Mouse (Mus musculus) cerebellum, adult 2 months (tissue): ENCODE data around the gene Phf12. TPM values are rescaled to one million over a fixed set of nuclear protein-coding genes. Genes with fewer than 3 reads are reported as not detected.
"Not testable (repeated sequence)": the region's sequence is repeated elsewhere in the genome, so short reads cannot be mapped to it uniquely, and the experiment has no call there.

Experiments
- DNase-seq, 2 experiments: peaks; one replicate each; pipeline ENCODE4 v3.0.0; 2021
- H3K27ac ChIP-seq: fragments of 200-500 bp; 2 replicates; pipeline ENCODE4 v1.5.1; 2012; ENCODE audit warnings: low read length, control low read depth, inconsistent platforms; ENCODE audit not compliant: insufficient read depth
- H3K27me3 ChIP-seq: fragments of 200-500 bp; 2 replicates; pipeline ENCODE4 v1.6.1; 2012; ENCODE audit warnings: inconsistent platforms, mild to moderate bottlenecking, low read length, moderate library complexity; ENCODE audit not compliant: control insufficient read depth, insufficient read depth
- H3K4me1 ChIP-seq: fragments of 200-500 bp; 2 replicates; pipeline ENCODE4 v1.6.1; 2011; ENCODE audit warnings: low read length; ENCODE audit not compliant: control insufficient read depth, insufficient read depth
- H3K4me3 ChIP-seq: fragments of 200-500 bp; replicated peaks from 2 replicates; pipeline ENCODE3; 2011; ENCODE audit warnings: mild to moderate bottlenecking, low read depth, low read length, control low read depth; ENCODE audit not compliant: insufficient read depth
- CTCF ChIP-seq: fragments of 200-500 bp; IDR thresholded peaks from 2 replicates; pipeline ENCODE4 v1.5.1; 2011; ENCODE audit warnings: low read depth, mild to moderate bottlenecking, control low read depth, low read length, moderate library complexity, borderline replicate concordance; ENCODE audit not compliant: insufficient read depth
- POLR2A ChIP-seq: fragments of 200-500 bp; IDR thresholded peaks from 2 replicates; pipeline ENCODE4 v1.6.1; 2011; ENCODE audit warnings: low read length, control low read depth, borderline replicate concordance; ENCODE audit not compliant: insufficient read depth
- WGBS: fragments of 180-500 bp; shearing (Covaris S2); methylation state at CpG from one replicate; pipeline ENCODE4 v1.1.7; 2018; 5-methylcytosine and 5-hydroxymethylcytosine counted together
- polyA plus RNA-seq: library from polyadenylated mRNA; depleted of rRNA; stranded (reverse); fragments of >200 nt; gene quantifications from 2 replicates; pipeline ENCODE4 v1.2.3, GENCODE M21; 2012

Phf12 gene
- polyA plus RNA-seq, 1 experiment = 50.1 TPM

DNA sequence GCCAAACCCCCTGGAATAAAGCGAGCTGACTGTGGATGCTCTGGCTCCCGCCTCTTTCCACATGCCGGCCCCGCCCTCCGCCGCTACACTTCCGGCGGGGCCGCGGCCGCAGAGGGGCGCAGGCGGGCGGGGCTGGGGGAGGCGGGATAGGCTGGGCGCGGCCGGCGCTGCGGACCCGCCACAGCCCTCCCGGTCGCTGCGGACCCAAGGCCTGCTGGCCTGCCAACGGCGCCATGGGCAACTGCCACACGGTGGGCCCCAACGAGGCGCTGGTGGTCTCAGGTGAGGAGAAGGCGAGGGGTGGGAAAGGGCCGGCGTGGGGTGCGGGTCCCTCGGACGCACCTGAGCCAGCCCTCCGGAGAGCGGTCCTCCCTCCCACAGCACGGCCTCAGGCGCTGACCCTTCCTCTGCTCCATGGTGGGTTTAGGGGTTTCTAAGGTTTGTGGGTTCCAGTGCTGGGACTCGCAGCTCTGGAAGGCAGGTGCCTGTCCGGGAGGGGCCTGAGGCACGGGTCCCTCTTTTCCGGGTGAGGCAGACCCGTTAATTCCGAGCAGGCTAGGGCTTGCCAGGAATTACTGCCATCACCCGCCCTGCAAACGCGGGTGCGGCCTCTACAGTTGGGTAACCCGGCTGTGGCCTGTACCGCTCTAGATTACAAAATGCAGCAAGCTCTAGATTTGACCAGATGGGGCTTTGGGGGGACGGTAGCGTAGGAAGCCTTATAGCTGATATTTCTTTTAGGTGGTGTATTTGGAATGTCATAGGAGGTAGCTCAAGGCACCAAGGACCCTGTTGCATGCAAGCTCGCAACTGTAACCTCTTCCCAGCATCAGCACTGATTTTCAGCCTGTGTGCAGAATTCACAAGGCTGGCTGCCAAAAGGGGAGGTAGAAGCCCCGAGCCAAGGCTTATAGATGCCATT lies 55.5 kb downstream of the Phf12 start, which contains the start of gene Flot2:
Flot2 (plus strand) TSS at position 101 of the 922 bp plus-strand sequence.
- peak; percentile 61 to 65 for DNase-seq
- H3K27ac ChIP-seq = peak within 1 kb of the TSS; percentile 91
- H3K4me1 ChIP-seq = peaks cover 2% of the 10 kb centered on the region
- no peak for TF ChIP-seq POLR2A
- no peak for TF ChIP-seq CTCF
- 2% methylated on average over 55 of the region's 55 CpGs for WGBS
- H3K27me3 ChIP-seq = no peaks in the 10 kb centered on the region
- peak within 1 kb of the TSS; percentile 91 for H3K4me3 ChIP-seq

- Histone ChIP-seq H3K4me3 (no peak overlapping the region), H3K4me1 (peaks cover 16% of the 10 kb centered on the region), H3K27ac (no peak overlapping the region), H3K27me3 (no peaks in the 10 kb centered on the region)
- 44% methylated on average over 2 of the region's 2 CpGs for WGBS
- DNase-seq = no peak
- no peak for TF ChIP-seq POLR2A
- TF ChIP-seq CTCF = no peak
These were observed 58.3 kb downstream of the Phf12 start for GRCm38 (mm10) chr11:78040878-78041277.

- H3K4me1 ChIP-seq = peaks cover 16% of the 10 kb centered on the region
- not testable (repeated sequence) for H3K27ac ChIP-seq, H3K4me3 ChIP-seq, H3K27me3 ChIP-seq
- 95% methylated on average over 4 of the region's 4 CpGs for WGBS
- peak in 1 of 2 experiments; percentile 9 for DNase-seq
These were observed 59.8 kb downstream of the Phf12 start for GRCm38 (mm10) chr11:78042290-78042870.

- H3K27me3 ChIP-seq = no peaks in the 10 kb centered on the region
- WGBS = under 1% methylated on average over 5 of the region's 5 CpGs
- no peak for TF ChIP-seq CTCF
- TF ChIP-seq POLR2A = no peak
- peak overlapping the region; percentile 16 for H3K4me3 ChIP-seq
- H3K27ac ChIP-seq = peak overlapping the region; percentile 71
- peak; percentile 89 to 92 for DNase-seq
- peaks cover 14% of the 10 kb centered on the region; the same call in 1 of the 2 replicates for H3K4me1 ChIP-seq
These were observed 62.3 kb downstream of the Phf12 start for GRCm38 (mm10) chr11:78044758-78045251.

DNA sequence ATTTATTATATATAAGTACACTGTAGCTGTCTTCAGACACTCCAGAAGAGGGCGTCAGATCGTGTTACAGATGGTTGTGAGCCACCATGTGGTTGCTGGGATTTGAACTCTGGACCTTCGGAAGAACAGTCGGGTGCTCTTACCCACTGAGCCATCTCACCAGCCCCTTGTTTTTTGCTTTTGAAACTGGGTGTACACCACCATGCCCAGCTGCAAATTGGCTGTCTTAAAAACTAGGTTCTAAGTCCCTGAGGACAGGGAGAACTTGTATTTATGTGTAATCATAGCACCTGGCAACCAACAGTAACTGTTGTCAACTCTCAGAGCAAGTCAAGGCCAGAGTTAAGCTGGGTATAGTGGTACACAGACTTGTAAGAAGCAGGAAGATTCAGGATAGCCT lies 66.1 kb downstream of the Phf12 start:
- H3K27ac ChIP-seq, H3K27me3 ChIP-seq, DNase-seq, H3K4me3 ChIP-seq: not testable (repeated sequence)
- WGBS = 90% methylated on average over 4 of the region's 4 CpGs
- peaks cover 14% of the 10 kb centered on the region; the same call in 1 of the 2 replicates for H3K4me1 ChIP-seq

DNA sequence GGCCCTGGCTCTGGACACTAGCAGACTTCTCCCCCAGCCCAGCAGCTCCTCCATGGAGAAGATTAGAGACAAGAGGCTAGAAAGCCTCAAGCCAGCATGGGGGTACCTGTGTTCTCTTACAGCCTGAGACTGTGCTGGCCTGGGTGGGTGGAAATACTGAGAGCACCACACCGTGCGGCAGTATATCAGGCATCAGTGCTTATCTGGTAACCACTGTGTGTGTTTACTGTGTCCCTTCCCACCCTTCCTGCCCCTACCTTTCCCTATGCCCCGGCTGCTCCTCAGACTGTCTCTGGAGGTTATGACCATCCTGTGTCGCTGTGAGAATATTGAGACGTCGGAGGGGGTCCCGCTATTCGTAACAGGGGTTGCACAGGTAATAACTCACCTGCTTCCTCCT lies 70.5 kb downstream of the Phf12 start:
- no peak for TF ChIP-seq POLR2A
- TF ChIP-seq CTCF = no peak
- Histone ChIP-seq H3K27ac (no peak overlapping the region), H3K27me3 (no peaks in the 10 kb centered on the region), H3K4me3 (no peak overlapping the region), H3K4me1 (no peaks in the 10 kb centered on the region)
- 94% methylated on average over 8 of the region's 8 CpGs for whole genome bisulfite sequencing
- DNase-seq = no peak

DNA sequence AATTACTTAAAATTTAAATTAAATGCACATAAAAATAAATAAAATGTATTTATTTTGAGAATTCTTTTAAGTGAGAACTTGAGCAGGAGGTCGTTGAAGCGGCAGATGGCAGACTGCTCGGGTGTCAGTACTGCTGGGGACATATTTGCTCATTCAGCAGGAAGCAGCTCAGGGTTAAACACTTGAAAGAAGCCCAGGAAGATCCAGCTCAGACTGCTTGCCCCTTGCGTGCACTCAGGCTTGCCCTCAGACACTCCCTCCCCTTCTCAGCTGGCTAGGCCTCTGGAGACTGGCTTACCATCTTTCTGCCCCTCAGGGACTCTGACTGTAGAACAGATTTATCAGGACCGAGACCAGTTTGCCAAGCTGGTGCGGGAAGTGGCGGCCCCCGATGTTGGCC lies 74.4 kb downstream of the Phf12 start:
- Histone ChIP-seq H3K27ac (no peak overlapping the region), H3K4me1 (no peaks in the 10 kb centered on the region), H3K27me3 (no peaks in the 10 kb centered on the region), H3K4me3 (no peak overlapping the region)
- 55% methylated on average over 8 of the region's 8 CpGs for WGBS
- TF ChIP-seq CTCF (no peak), POLR2A (no peak)
- DNase-seq = peak in 1 of 2 experiments; percentile 6
